Mouse (Mus musculus) c-Kit-positive CD71-negative TER-119-negative erythroid progenitor cells, embryonic 14.5 days (primary cell): Measurements from ENCODE around the gene Glis3.
A peak's percentile ranks its signal among the peaks of the same experiment; 100 is the strongest.

Experiments used
- DNase-seq: peaks from one replicate; pipeline ENCODE4 v3.0.0-alpha.2; 2013; ENCODE audit warnings: low read depth

Glis3 gene

DNA sequence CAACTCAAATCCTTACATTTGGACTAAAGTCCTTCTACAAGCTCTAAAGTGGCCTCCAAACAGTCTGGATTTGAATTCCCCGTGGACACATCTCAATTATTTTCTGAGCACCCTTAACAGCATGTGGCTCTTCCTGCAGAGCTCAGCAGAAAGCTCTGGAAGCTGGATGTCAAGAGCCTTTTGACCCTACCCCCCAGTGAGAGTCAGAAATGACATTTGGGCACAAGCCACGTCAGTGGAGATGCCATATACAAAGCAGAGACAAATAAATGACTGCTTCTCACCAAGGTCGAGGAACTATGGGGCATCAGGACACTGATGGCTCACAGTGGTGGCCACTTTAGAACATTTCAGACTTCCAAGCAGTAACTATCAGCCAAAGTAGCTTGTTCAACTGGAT, 146.3 kb downstream of the Glis3 start:
- DNase-seq, result no peak

DNA sequence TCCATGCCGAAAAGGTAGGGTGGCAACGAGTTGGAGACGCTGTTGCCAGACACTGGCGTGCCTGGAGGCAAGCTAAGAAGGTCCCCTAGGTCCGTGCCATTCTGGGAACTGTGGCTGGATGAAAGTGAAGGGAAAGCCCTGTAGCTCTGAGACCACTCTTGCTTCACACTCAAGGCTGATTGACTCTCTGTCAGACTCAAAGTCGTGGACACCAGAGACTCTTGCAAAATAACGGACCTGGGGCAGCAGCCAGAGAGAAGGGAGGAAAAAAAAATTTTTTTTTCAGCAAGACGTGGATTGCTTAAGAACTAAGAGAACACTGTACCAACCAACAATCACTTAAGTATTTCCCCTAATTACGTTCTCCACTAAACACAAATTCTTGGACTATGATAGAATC, 148.1 kb downstream of the Glis3 start:
- no peak for DNase-seq

DNA sequence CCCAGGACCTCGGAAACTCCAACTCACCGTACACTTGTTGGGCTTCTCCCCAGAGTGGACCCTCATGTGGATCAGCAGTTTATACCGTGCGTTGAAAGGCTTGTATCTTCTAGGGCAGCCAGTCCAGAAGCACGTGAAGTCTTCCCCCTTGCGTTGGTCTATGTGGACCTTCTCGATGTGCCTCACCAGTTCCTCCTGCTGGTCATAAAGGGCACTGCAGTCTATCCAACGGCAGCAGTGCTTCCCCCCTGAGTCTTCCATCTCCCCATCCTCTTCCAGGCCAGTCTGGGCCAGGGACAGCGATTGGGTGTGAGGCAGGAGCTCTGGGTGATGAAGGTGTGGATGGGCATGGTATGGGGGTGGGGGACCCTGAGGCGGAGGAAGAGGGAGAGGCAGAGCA, 149.0 kb downstream of the Glis3 start:
- peak; percentile 24 for DNase-seq

DNA sequence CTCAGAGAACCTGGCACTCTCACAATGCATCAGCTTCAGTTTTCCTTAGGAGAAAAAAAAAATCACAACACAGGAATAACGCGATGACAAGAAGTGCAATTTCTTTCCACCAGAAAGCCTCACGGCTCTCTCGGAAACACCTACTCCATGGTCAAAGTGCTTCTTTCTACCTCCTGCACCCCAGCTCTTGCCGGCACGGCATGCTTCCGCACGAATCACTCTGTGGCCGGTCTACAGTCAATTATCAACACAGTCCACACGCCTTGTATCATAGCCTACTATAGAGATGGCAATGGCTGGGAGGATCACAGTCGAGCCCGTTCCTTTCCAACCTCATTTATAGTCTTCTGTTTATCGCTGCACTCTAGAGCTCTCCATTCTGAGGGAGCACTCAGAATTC, 150.9 kb downstream of the Glis3 start:
- DNase-seq, result no peak

DNA sequence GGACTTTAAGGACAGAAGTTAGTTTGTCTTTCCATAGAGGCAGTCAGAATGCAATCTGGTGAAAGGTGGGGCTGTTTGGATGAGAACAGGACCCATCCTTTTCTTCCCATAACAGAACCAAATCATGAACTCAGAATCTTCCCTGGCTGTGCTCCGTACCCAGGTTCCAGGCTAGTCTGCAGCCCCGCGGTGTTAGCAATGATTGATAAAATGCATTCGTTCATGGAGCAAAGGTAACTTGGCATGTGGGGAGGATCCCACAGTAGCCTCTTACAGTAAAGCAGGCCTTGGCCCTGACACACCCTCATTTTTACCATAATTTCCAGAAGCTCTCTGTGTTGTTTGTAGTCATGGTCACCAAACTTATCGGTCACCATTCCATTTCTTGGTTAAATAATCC, 152.4 kb downstream of the Glis3 start:
- DNase-seq, result no peak

DNA sequence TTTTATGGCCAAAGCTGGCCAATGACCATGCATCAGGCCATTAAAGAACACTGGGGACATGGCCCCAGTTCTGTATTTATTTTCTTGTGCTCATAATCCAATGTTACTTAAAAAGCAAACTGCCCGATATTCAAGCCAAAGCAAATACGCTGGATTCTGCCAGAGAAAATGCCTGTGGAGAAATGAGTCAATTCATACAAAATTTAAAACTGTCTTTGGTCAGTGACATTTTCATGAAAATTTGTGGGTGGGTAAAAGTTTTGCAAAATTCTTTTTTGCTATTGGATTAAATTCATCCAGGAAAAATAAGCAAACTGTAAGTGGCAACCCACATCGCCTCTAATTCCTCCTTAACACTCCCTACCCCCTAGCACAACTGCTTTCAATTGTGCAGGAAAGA, 154.5 kb downstream of the Glis3 start:
- DNase-seq, result no peak

DNA sequence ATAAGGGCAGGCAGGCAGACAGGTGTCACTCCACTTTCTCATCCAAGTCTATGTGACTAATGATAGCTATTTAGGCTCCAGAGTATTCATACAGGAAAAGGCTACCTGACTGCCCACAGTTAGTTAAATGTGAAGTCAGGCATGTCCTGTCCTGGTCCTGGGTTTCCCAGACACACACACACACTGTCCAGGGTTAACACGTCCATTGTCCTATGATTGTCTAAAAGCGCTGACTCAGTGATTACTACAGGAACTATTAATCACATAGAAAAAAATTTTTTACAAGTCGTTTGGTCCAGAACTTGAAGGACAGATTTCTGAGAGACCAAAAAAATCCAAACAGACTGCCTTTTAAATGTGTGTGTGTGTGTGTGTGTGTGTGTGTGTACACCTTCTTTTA, 157.6 kb downstream of the Glis3 start:
- DNase-seq, result no peak

DNA sequence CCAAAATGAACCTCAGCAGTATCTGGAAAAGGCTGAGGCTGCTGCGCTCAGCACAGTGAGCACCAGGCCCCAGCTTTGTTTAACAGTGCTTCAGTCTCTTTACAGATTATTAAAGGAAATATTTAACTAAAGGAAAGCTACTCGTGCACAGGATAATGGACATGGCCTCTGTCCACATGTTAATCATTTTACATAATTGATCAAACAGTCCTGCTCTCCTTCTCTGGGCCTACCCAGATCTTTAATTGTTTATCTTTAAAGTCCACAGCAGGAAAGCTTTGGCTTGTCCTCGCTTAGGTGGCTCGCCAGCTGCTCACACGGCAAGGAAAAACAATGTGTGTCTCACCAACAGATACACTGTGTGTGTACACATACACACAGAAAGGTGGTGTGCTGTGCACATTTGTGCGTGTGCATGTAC, 159.1 kb downstream of the Glis3 start:
- DNase-seq, result no peak

DNA sequence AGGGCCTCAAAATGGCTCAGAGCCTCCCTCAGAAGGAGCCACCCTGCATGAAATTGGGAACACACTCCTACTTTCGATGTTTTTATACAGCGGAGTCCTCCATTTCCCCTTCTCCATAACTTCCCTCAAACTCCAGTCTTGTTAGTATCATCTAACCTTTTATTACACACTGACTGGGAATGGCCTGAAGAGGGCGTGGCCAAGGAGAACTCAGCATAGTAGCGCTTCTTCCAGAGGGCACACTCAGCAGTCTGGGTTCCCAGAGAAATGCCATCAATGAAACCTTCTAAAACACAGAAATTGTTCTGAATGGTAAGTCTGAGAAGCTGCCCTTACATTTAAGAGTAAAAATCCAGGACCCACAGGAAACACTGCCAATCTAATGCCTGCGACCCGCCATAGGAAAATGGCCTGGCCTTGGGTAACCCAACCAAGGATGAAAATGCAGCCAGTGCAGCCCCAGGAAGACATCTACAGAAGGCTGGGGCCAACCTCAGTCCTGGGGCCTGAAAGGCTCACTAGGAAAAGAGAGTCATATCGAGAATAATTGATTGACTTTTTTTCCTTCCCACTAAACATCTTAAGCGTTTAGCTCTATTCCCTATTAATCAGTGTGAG, 159.6 kb downstream of the Glis3 start:
- DNase-seq, result no peak

DNA sequence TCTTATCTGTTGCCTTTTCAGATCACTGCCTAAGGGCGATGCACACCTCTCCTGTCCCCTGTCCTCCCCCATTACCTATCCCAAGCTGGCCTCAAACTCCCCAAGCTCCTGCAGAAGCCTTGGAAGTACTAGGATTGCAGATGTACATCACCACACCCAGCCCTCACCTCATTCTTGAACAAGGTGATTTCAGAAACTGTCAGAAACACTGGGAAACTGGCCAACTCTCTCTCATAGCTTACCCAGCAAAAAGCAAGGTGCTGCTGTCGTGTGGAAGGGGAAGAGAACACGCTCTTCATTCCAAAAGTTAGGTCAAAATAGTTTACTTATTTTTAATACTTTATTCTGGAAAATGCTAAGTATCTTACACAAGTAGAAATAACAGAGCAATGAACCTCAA, 160.6 kb downstream of the Glis3 start:
- DNase-seq, result no peak

DNA sequence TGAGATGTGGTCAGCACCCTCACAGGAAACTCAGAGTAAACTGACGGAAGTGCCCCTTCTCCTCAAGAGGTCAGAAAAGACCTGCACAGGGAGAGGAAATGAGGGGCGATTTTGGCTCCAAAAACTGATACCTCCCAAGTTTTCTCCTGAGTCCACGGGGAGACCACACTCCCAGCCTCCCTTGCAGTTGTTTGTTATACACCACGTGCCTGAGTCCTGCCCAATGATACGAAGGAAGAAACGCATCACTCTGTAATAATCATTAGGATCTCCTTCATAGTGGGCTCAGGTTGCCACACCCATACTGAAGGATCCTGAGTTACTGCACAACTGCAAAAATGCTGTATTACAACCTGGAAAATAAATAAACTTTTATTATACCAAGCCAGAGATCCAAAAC, 161.0 kb downstream of the Glis3 start:
- no peak for DNase-seq

DNA sequence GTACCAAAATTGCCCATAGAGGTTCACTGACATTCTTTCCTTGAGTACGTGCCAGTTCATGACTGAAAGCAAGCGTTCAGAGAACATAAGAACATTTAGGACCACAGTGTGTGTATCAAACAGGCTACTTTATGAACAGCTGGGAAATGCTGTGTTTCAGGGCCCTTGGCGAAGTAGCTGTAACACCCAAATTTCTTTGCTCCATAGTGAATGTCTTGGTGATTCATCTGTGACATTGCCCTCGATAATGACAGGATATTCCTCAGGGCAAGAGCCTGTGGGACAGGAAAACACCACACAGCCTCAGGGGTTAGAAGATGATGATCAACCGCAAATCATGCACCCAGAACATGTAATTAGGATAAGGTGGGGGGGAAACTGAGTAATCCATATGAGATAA, 161.6 kb downstream of the Glis3 start:
- DNase-seq, result no peak

DNA sequence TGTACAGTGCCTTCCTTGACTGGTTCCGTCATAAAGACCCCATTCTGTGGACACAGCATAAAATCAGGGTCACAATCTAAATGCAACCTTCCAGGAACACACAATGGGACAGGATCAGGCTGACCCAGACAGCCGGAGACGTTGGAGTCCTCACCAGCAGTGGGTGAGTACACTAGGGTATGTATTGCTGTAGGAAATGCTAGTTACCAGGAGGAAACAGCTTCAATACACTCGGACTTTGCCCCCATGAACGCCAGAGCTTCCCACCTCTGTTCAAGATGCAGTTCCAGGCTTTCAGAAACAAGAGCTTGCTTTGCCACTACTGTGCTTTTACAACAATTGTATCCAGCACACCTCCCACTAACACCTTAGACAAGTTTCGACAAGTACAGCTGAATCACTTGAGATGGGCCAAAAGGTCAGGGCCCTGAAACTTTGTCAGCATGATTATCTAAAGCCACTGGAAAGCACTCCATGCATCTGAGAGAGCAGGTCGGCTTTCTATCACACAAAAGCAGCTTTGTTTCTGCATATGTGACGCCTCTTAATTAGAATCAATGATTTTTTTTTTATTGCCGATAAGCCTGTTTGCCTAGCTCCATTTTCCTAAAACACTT, 162.3 kb downstream of the Glis3 start:
- DNase-seq, result no peak

DNA sequence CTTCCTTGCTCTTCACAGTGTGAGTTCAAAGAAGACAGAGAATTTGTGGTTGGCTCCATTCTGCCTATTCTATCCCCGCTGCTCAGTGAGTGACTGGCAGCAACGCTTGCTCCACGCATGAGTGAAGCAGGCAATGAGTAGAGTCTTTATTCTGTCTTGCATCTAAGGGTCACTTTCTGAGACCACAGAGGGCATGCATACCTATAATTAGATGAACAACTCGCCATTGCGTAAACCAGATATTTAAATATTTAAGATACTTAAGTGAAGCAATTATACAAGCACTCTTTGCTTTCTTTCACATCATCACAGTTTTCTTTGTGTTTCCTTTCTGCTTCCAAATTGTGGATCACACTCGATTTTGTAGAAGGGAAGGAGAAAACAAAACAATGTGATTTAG, 163.4 kb downstream of the Glis3 start:
- DNase-seq, result no peak

DNA sequence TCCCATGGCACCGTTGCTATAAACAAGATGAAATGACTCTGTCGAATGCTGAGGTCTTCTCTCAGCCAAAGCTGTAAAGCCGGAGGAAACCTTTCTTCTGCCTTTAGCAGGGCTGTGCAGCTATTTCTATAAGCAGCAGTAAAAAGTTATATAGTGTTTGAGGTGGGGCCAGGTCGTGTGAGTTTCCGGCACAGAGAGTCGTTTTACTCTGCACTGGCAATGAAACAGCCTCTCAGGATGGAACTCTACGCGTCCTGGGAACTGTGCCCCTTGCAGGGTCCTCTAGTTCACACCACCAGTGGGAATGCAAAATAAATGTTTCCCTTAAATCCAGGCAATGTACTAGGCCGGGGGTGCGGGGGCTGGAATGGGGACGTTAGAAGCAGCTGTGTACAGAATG, 167.4 kb downstream of the Glis3 start:
- DNase-seq, result no peak

DNA sequence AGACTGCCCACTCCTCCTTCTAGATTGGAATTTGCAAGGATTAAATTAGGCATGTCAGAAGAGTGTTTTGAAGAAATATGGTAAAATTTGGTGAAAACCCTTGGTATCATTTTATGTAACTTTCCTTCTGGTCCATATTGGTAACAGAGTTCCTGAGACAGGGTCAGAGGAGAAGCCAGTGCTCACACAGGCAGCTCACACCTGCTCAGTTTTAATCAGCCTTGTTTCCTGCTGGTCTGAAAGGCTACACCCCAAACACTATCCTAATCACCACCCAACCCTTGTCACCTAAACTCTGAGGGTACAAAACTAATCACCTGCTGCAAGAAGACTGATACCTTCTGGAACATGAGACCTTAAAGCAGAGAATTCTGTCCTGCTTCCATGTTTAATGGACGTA, 168.0 kb downstream of the Glis3 start:
- DNase-seq, result no peak

DNA sequence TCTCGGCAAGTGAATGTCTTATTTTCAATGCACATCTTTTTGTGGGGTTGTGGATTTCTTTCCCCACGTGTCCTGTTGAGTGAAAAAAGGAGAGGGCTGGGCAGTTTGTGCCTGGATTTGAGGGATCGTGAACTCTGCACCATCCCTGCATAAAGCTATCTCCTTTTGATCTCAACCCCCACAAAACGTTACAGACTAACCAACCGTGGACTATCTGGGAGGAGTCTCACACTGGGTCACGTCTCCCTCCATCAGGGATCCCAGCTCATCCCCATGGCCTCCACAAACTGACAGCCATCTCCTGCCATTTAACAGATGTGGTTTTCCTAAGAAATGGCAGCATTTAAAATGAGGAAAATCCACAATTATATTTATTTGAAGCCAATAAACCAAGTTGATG, 174.5 kb downstream of the Glis3 start:
- no peak for DNase-seq

DNA sequence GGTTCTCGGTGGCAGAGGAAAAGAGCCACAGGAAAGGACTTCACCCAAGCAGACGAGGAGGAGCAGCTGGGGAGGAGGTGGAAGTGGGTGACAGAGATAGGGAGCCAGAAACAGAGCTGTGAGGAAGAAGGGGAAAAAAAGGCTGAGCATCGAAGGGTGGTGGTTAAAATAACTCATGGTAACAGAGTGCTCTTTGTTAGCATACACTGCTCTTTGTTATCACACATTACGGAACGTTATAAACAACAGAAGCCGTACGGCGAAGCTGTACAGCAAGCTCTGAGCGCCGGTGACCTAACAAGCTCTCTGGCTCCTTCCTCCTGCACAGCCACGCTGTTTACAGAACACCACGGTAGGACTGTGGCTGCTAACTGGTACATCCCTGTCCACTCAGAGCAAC, 176.9 kb downstream of the Glis3 start:
- no peak for DNase-seq

DNA sequence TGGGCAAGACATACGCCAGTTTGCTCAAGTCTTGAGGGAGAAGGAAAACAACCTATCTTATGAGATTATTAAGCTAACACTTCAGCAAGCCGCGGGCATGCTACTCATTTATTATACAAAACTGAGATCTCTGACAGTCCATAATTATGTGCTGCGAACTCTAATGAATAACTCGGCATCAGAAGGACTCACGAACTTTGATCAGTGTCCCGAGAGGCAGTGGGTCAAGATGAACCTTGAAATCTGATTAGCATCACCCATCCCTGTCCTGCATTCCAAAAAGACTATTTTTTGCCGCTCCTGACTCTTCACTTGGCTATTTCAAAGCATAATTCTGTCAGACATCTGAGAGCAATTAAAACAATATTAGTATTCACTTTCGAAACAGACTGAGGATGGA, 178.9 kb downstream of the Glis3 start:
- DNase-seq, result no peak

DNA sequence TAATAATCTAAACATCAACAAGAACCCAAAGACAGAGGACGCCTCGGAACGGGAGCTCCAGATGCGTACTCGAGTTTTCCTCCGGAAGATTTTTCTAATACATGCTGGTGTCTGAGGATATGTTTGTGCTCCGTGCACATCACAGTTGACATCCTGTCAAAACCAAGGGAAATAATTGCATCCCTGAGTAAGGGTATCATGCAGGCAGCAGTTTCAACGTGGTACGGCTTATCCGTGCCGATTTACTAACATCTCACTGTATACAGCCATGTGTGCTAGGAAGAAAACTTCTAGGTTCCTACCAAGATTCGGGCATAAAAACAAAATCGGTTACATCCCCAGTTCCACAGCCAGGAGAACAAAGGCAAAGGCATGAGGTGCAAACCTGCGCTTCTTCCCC, 179.4 kb downstream of the Glis3 start:
- no peak for DNase-seq

DNA sequence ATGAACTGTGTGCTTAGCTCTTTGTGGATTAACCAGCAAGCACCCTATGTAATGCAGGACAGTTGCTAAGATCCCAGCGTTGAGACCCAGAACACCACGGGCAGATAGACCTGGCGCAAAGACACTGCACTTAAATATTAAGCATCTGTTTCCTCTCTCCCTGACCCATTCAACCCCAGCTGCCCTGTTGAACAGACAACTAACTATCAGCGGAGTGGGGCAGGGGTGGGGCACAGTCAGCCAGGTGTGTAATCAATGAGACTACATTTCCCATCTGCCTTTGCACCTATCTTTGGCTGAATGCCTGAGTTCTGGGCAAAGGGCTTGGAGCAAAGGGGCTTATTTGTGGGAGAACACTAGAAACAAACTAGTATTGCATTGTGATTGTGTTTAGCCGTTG, 180.1 kb downstream of the Glis3 start:
- DNase-seq, result no peak

DNA sequence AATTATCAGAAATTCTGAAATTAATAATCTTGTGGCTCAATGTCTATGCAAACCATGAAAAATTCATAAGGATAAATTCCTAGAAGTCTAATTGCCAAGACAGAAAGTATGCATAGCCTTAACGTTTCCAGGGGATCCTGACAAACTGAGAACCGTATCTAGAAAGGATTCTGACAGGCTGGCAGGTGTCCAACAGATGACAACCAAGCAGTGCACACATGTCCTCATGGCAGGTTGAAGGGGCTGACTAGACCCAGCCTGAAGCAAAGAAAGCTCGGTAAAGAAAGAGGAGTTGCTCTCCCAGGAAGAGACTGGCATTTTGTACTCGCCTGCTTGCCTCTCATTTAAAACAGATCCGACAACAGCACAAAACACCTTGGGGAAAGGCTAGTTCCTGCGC, 184.0 kb downstream of the Glis3 start:
- DNase-seq, result no peak

DNA sequence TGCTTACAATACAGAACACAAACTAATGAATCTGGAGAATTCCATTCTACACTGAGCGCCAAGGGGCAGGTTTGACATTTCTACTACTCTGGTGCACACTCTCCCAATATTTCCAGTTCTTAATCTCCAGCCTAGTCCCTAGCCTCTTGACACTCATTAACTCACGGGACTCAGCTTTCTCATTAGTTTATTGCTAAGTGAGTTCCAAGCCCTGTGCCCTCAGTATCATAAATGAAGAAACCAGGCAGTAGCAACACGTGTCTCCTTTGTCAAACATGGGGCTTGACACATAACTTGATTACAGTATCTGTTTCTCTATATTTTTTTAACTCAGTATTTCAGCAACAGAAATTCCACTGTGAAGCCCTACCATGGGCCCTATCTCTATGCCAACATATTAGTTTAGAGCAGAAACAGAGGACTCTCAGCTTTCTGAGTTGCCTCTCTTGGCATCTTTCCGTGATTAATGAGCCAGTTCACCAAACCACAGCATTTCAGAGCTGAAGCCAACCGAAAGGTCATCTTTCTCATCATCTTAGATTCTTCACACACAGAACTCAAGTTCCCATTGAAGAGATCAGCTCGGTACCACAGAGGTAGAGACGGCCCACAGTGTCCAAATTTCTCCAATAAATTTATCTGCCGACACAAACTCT, 186.1 kb downstream of the Glis3 start:
- no peak for DNase-seq

DNA sequence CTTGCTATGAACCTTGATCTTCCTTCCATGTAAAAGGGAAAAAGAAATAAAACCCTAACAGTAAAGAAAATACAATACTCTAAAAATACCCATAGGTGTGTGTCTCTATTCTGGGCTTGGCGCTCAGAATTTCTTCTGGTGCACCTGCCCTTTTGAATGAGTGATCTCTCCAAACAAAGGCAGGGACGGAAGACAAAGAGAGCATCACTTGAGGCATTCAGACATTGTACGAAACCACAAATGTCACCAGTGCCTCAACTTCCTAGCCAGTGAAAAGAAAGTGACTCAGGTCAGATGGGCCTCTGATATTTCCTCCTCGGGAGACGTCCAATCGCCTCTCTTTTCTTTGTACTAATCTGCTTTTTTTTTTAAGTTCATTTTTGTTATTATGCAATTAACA, 201.8 kb downstream of the Glis3 start:
- no peak for DNase-seq
